Mouse (Mus musculus) liver, embryonic 14.5 days (tissue): ENCODE results near the gene Phactr1.

Experiments used
- CTCF ChIP-seq: IDR thresholded peaks from 2 replicates; pipeline ENCODE4 v1.5.1; 2016; ENCODE audit warnings: antibody characterized with exemption, low read depth, control low read depth
- EP300 ChIP-seq: IDR thresholded peaks from 2 replicates; pipeline ENCODE4 v1.6.1; 2016; ENCODE audit warnings: antibody characterized with exemption, low read depth

DNA sequence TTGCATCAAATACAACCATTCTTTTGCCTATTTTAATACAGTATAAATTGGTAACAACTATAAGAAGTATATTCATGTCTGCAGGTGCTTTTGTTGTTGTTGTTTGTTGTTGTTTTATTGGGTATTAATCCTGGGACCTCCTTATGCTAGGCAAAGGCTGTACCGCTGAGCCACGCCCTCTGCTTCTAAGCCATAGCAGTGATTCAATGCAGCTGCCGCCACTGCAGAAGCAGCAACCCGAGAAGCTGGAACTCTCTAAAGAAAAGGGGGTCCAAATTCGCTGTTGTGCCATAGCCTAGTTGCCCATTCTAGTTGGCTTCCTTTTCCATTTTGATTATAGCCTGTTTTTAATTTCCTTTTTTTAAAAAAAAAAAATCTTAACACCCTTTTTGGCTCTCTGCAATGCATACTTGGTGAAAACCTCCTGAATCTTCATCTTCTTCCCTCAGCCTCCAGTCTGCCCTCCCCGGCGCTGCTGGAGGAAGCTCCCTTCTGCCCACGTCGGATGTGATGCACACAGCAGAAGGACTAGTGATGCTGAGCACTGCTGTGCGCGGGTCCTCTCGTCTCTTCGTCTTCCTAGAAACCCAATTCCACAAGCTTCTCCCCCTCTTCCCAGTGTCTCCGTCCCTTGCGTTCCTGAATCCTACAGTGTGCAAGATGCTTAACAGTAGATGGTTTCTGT lies 271.8 kb downstream of the Phactr1 start:
- no peak for TF ChIP-seq CTCF
- no peak for TF ChIP-seq EP300
